Mouse (Mus musculus) layer of hippocampus, adult 2 months (tissue): Measurements from ENCODE around the gene Hdac8. TPM values are rescaled to one million over a fixed set of nuclear protein-coding genes. Genes with fewer than 3 reads are reported as not detected.
A peak's percentile ranks its signal among the peaks of the same experiment; 100 is the strongest.

Experiments
- DNase-seq, 2 experiments: peaks; one replicate each; pipeline ENCODE4 v3.0.0; 2022; ENCODE audit warnings: low spot score in 2 of 2
- H3K27ac ChIP-seq: fragments of 200-600 bp; 2 replicates; pipeline ENCODE4 v1.8.1; 2022
- H3K4me3 ChIP-seq: fragments of 200-600 bp; 2 replicates; pipeline ENCODE4 v1.8.1; 2022; ENCODE audit warnings: mild to moderate bottlenecking
- CTCF ChIP-seq: fragments of 200-600 bp; conservative IDR thresholded peaks from 2 replicates; pipeline ENCODE4 v1.8.1; 2022; ENCODE audit warnings: antibody characterized with exemption, mild to moderate bottlenecking, moderate library complexity
- microRNA-seq, 2 experiments: library from miRNA; unstranded; fragments of <30 nt; microRNA quantifications; one replicate each; pipeline ENCODE4 v1.2.0; 2021
- total RNA-seq, 2 experiments: library from RNA; stranded (reverse); gene quantifications; 2 replicates each; pipeline ENCODE4 v1.2.3; 2021

The Hdac8 gene
- total RNA-seq, 2 experiments from 2014 or later = 20.9 to 21.0 TPM

GRCm38 (mm10) chrX:102250150-102250890 is 254.8 kb downstream of the Hdac8 start:
- TF ChIP-seq CTCF = no peak
- DNase-seq = no peak

GRCm38 (mm10) chrX:102244334-102244733 is 260.8 kb downstream of the Hdac8 start:
- no peak overlapping the region for H3K27ac ChIP-seq
- no peak for TF ChIP-seq CTCF

More at GRCm38 (mm10) chrX:102250150-102250890, 254.8 kb downstream of the Hdac8 start:
- no peak overlapping the region for H3K27ac ChIP-seq
- peak overlapping the region; percentile 56 for H3K4me3 ChIP-seq

More at GRCm38 (mm10) chrX:102244334-102244733, 260.8 kb downstream of the Hdac8 start:
- no peak for DNase-seq
- H3K4me3 ChIP-seq = no peak overlapping the region

Small RNA genes within 50 kb of the gene (microRNA-seq; reads per million reads assigned to microRNA genes)
- gene Gm26318 = 0 reads per million in 2 experiments

Other genes starting within 250 kb of the Hdac8 start
- 10 to 100 TPM; 24.2 to 26.8 TPM for gene Phka1, start 138.9 kb upstream of the Hdac8 start, total RNA-seq
- not detected for gene Gm3880, start 181.6 kb upstream of the Hdac8 start, total RNA-seq
- not detected for gene Gm9112, start 202.3 kb upstream of the Hdac8 start, total RNA-seq
- not detected for gene Dmrtc1b, start 202.5 kb upstream of the Hdac8 start, total RNA-seq